Mouse (Mus musculus) left cerebral cortex, postnatal 10 days (tissue): ENCODE data around the gene Alpk3. TPM values are rescaled to one million over a fixed set of nuclear protein-coding genes. Genes with fewer than 3 reads are reported as not detected.

ENCODE experiments used
- DNase-seq, 2 experiments: peaks; one replicate each; pipeline ENCODE4 v3.0.0; 2021 to 2022; ENCODE audit warnings: low spot score in 2 of 2, mixed read lengths in 1 of 2; ENCODE audit errors: extremely low spot score in 1 of 2
- intact Hi-C: fragments of 180-260 bp; cut with DNase I; formaldehyde crosslinking; loops from one replicate; pipeline ENCODE4 v1.15.1; 2025
- total RNA-seq, 2 experiments: library from RNA; stranded (reverse); gene quantifications; 2 replicates each; pipeline ENCODE4 v1.2.3; 2021

Gene Alpk3
- total RNA-seq, 2 experiments from 2014 or later, result 0.49 to 0.61 TPM

DNA sequence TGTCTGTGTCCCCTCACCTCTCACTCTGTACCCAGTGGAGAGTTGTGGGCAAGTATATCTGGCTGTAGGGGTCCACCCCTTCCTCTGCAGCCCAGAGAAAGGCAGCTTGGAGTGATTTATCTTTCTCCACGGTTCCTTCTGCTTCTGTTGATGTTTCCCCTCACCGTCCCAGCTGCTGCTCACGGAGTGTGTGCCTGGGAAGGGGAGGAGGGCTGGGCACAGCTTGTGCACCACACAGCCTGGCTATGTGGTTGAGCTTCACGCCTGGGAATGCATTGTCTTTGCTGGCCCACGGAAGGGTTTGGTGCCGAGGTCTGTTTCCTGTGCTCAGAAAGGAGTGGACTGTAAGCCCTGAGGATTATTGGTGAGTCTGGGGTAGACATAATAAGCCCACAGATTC, 9.3 kb downstream of the Alpk3 start:
- intact Hi-C loops, result no loop called here
- DNase-seq, result no peak

DNA sequence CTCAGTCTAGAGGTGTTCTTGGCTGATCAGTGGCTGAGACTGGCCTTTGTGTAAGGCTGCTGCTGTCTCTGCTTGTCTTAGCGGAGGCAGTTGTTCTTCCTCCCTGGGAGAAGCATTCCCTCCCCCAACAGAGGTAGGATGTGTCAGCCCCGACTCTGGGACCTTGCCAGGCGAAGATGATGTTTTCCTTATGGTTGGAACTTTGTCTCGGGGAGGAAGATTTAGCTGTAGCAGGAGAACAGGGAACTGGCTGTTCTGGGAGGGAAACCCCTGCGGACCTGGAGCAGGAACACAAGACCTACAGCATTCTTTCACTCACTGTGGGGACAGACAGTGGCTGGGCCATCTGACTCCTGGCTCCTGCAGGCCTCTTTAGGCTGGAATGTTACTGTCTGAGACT, 15.1 kb downstream of the Alpk3 start:
- peak in 1 of 2 experiments; percentile 54 for DNase-seq
- intact Hi-C loops, result loop anchor here (5.0 kb wide), 1 partner anchor 85 kb away; no protein-coding TSS in a partner anchor

DNA sequence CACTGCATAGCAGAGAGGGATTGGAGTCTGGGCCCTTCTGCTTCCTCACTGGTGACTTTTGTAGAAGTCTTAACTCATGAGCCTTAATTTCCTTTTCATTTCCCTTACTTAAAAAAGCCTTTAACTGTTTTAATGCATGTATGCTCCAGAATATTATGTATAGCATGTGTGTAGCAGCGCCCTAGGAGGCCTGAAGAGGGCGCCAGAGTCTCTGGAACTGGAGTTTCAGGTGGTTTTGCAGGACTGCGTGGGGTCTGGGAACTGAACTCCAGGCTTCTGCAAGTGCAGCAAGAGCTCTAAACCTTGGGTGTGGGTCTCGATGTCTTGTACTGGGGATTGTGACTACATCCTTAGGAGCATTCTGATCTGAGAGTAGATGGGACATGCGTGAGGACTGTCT, 15.9 kb downstream of the Alpk3 start:
- intact Hi-C loops, result loop anchor here (5.0 kb wide), 1 partner anchor 86 kb away; no protein-coding TSS in a partner anchor
- no peak for DNase-seq

DNA sequence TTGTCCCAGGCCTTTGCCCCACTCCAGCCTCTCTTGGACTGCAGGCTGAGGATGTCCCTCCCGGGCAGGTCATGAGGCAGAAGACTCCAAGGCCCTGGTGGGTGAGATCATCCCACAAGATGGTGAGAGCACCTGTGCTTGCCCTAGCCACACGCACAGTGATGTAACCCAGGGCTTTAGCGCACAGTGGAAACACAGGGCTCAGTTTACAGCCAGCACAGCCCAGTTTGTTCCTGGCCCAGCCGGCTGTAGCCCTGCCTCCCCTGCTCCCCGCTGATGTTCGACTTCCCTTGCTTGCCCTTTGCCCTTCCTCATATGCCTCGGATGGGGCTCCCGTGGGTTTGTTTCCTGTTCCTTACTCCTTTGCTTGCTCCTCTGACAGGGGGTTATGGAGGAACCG, 17.1 kb downstream of the Alpk3 start:
- DNase-seq, result peak in 1 of 2 experiments; percentile 53
- intact Hi-C loops, result loop anchor here (5.0 kb wide), 1 partner anchor 87 kb away; no protein-coding TSS in a partner anchor

DNA sequence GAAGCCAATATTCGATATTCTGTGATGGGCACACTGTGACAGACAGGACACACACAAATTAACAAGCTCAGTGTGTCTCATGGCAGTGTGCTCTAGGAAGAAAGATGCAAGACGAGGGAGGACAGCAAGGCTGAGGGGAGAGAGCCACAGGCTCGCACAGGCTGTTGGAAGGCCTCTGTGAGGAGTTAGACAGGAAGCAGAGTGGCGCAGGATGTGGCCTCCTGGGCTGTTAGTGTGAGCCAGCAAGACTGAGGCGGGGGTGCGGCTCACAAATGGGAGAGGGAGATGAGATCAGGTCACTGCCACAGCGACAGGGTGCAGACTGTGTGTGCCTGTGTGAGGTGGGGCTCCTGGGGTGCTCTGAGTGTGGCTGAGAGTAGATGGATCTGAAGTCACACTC, 17.9 kb downstream of the Alpk3 start:
- intact Hi-C loops, result no loop called here
- DNase-seq, result no peak

DNA sequence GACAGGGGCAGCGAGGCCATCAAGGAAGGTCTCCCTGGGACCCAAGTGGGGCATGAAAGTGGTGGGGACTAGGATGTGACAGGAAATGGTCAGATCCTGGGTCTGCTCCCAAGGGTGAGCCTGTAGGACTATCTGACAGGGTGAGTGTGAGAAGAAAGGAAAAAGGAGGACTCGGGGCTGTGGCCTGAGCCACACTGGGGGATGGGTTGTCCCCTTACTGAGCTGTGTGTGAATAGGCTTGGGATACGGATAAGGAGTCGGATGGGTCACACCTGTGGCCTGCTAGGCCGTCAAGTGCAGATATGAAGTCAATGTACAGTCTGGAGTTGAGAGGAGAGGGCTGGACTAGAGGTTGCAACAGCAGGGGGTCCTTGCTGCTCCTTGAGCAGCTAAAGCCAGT, 18.3 kb downstream of the Alpk3 start:
- intact Hi-C loops, result no loop called here
- no peak for DNase-seq

DNA sequence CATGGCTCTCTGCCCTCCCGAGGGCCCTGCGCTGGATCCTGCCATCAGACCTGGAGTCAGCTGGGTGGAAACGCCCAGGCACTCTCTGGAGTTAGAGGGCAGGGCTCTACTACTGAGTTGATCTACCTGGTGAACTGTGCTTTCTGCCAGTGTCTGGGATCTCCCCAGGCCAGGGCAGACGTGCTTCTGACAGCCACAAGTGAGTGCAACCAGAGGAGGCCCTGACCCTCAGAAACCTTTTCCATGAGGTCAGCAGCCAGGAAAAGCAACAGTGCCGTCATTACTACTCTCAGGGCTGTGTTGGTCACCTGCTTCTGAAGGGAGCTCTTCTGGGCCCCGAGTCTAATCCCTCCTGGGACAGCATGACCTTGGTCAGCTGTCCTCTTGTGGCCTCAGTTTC, 19.6 kb downstream of the Alpk3 start:
- intact Hi-C loops, result no loop called here

DNA sequence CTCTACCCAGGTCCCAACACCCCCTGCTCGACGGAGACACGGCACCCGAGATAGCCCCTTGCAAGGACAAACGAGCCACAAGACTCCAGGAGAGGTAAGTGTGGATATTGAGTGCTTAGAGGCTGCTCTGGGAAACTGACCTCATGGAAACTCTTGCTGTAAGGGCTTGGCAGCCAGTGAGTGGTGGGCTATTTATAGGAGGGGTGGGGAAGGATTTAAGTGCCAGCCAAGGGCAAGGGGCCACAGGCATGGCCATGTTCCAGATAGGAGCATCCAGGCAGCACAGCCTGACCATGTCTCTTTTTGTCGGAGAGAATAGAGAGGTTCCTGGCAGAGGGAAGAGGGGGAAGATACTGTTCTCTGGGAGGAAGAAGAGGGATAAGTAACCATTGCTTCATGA, 21.3 kb downstream of the Alpk3 start:
- intact Hi-C loops, result no loop called here
- no peak for DNase-seq

More for the DNA sequence above, 19.6 kb downstream of the Alpk3 start:
- DNase-seq, result no peak

DNA sequence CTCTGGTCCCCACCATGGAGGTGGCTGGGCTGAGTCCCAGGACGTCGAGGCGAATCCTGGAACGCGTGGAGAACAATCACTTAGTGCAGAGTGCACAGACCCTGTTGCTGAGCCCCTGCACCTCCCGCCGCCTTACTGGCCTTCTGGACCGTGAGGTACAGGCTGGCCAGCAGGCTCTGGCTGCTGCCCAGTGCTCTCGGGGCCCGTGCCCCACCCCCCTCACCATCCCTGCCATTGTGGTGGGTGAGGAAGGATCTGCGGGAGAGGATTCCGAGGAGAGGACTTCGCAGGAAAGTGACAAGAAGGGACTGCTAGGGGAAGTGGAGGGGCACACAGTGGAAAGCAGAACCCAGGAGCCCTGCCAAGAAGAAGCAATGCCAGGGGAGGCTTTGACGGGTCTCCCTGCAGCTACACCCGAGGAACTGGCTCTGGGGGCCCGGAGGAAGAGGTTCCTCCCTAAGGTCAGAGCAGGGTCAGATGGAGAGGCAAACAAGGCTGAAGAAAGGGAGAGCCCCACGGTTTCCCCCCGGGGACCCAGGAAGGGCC, 36.1 kb downstream of the Alpk3 start:
- no peak for DNase-seq
- intact Hi-C loops, result no loop called here

DNA sequence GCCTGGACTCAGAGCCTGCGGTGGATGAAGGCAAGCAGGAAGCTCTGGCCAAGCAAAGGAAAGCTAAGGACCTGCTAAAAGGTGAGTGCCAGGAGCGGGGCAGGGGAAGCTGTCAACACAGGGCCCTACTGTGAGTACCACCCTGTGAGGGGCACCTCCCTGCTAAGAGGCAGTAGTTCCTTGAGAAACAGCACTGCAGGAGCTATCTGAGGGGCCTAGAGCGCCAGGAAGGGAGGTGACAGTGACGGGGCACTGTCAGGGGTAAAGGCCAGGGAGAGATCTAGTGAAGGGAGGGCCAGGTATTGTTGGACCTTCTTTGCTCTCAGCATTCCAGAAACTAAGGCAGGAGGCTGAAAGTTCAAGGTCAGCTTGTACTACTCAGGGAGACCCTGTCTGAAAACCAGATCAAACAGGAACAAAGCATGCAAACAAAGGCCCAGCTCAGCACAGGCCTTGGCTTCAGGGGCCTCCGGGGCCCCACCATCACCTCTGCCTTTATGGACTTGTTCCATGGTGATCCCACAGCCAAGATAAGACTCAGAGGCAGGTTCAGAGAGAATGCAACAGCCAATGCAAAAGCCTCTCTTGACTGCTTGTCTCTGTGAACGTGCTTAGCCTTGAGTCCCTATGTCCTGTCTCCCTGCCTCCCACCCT, 36.8 kb downstream of the Alpk3 start:
- no peak for DNase-seq

DNA sequence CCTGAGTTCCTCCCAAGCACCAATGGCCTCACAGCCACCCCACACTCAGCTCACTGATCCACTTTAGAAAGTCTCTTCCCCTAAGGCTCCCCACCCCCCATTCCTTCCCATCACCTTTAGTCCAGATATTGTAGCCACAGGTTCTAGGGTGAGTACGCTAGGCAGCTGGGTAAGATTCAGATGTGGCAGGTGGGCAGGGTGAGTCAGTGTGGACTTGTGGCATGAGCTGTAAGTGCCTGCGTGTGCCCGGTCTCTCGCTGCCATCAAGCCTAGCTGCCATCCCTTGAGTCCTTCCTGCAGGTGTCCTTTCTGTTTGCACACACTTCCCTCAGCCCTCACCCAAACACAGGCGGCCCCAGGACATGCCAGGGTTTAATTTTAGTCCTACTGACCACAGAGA, 42.9 kb downstream of the Alpk3 start:
- no peak for DNase-seq
- intact Hi-C loops, result no loop called here

More for the DNA sequence above, 36.8 kb downstream of the Alpk3 start:
- intact Hi-C loops, result no loop called here

DNA sequence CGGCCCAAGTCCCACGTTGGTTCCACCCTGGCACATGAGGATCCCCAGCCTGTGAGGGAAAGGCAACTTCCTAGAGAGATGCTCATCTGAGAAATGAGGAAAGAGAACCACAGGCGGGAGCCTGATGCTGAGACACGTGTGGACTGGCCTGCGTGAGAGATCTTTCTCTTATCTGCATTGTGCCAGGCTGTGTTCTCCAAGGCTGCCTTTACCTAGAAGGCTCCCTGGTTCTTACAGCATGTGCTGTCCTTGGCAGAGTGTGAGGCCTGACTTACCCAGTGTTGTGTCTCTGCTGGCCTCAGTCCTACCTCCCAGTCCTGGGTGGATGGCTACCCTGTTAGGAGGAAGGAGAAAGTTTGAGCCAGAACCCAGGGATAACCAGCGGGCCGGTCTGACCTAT, 45.5 kb downstream of the Alpk3 start:
- intact Hi-C loops, result no loop called here
- no peak for DNase-seq

DNA sequence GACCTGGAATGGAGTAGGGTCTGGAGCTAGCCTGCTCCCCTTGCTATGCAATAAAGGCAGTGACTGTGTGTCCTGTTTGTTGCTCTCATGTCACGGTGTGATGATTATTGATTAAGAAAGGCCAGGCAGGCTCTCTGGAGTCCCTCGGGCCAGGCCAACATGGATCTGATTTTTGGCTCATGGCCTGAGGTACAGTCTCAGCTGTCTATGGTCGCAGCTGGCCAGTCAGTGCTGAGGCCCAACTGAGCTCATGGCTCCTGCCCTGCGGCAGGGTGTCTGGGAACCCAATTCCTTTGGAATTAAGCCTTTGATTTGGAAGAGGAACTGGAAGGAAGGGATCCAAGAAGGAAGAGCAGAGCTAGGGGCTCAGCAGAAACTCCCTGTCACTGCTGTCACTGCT, 48.1 kb downstream of the Alpk3 start:
- intact Hi-C loops, result no loop called here
- no peak for DNase-seq

DNA sequence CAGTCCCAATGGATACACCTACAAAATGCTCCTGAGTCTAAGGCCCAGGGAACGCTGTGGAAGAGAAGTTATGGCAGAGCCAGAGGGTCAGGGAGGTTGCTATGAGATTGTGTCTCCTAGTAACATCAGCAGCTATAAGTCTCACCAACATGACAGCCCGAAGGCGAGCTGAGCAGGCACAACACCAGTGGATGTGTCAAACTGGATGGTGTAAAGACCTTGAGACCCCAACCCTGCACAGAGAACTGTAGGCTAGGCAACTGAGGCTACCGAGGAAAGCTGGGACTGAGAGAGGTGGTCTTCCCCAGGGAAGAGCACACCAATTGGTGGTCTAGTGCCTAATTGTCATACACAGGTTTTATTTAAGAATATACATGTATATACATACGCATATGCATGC, 50.8 kb downstream of the Alpk3 start:
- no peak for DNase-seq
- intact Hi-C loops, result no loop called here

DNA sequence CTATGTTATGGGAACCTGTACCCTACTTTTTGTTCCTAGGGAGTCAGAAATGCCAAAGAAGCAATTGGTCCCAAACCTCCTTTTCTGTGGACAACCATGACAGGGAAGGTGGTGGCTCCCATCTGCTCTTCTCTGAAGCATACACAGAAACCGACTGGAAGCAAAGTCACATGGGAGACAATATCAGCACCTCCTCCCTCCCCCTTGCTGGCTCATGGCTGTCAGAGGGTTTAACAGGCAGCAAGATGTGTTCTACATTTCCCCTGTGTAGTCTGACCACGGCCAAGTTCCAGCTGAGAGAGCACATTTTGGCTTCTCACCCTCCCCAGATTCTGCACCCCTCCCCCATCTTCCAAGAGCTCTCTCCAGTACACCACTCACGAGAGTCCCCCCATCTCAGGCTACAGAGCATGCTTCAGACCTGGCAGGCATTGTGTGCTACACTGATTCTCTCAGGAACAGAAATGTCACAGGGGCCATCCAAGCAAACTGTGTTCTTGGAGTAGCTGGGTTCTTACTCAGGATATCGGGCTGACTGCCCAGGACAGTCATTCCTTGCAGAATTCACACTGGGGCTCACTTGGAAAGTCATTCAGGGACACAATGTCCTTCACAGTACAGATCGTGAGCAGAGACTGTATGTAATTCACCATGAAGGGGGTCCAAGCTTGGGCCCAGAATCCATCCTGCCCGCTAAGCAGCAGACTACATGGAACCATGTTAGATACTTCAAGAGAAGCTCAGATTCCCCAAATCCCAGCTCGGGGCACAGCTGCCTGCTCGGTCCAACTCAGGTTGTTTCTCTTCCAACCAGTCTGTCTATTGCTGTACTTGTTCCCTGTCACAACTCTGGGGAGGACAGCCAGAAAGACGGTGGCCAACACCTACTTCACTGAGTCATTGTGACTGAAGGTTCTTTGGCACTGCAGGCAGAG, 52.6 kb downstream of the Alpk3 start:
- intact Hi-C loops, result no loop called here
- DNase-seq, result peak; percentile 31 to 59

DNA sequence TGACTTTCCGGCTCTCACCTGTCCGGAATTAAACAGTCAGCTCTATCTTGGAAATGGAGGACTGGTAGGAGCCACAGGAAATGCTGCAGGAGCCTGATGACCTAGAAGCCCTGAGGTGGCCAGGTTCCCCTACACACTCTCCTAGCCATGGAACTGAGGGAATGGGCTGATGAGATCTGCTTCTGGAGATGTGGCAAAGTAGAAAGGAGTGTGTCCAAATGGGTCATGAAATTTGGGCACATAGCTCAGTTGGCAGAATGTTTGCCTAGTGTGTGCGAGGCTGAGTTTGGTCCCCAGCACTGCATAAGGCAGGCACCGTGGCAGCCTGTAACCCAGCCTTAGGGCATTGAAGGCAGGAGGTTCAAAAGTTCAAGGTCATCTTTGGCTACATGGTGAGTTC, 53.4 kb downstream of the Alpk3 start:
- no peak for DNase-seq
- intact Hi-C loops, result no loop called here

DNA sequence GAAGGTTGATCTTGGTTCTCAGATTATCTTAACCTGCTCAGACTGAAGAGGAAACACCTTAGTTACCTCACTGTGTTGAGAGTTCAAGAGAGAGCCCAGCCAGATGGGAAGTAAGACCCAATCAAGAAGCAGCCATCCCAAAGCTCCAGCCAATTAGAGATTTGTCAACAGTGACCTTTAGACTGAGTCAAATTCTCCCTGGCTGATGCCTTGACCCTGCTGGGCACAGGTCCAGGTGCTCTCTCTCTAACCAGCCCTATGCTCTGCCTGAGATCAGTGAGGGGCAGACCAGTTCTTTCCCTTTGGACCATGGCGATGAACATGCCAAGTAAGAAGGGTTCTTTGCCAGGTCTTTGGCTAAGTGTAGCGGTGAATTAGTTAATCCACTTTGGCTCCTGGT, 54.3 kb downstream of the Alpk3 start:
- intact Hi-C loops, result no loop called here
- DNase-seq, result no peak

DNA sequence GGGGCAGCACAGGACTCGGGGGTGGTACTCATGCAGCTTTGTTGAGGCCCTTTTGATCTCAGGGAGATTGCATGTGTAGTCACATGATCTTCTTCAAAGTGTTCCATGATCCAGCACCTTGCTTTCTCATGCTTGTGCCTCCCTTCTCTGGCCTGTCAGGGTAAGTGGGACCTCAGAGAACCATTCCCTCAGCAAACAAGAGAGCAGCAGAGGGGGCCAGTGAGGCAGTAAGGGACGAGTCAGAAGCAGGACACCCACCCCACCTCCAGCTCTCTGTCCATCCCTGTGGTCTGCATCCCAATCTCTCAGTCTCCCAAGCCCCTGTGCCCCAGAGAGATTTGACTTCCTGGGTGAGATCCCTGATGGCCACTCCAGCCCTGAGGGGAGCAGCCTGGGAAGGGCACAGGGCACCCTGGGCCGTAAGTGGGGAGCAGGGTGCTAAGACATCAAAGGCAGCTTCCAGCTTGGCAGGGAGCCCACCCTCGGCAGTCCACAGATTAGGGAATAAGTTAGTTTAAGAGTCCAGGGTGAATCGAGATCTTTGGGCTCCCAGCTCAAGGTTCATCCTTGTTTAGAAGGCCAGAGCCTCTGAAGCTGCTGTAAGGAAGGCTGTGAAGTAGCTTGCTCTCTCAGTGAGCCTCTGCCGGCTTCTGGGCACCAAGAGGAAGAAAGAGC, 55.4 kb downstream of the Alpk3 start:
- intact Hi-C loops, result no loop called here

DNA sequence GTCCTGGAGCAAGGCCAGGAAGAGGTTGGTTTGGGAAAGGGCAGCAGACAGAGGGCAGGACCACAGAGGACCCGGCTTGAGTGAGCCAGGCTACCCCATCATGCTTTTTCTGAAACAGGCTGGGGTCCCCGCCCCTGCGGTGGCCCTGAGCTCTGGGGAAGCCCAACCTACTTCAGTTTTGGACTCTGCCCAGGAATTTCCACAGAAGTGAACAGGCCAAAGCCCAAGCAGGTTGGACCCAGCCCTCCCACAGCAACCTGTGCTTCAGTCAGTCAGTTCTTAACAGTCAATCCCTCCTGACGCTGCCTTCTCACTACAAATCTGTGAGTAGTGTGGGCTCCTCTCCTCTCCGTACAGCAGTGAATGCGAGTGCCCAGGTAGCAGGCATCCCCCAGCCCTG, 57.2 kb downstream of the Alpk3 start, which contains the start of gene Slc28a1:
TSS of gene Slc28a1 (plus strand) at position 245 of the 400 bp plus-strand sequence.
- intact Hi-C loops, result no loop called here
- DNase-seq, result no peak

More for the DNA sequence above, 55.4 kb downstream of the Alpk3 start:
- peak in 1 of 2 experiments; percentile 48 for DNase-seq
